Mouse (Mus musculus) C2C12 (cell line): ENCODE measurements at regions not wholly inside any gene's neighbourhood (a gene's known extent, or its start where the extent isn't known, plus 50 kb on each side); places are given as distances from the start of the nearest gene placed in this dataset.

Source experiments
- CEBPB ChIP-seq: IDR thresholded peaks from one replicate; pipeline ENCODE4 v1.6.1; 2011; ENCODE audit warnings: low read depth, mild to moderate bottlenecking, control low read depth, moderate library complexity
- CTCF ChIP-seq: IDR thresholded peaks from one replicate; pipeline ENCODE4 v1.5.1; 2011; ENCODE audit not compliant: control insufficient read depth, insufficient read depth, insufficient read length
- MAX ChIP-seq: IDR thresholded peaks from one replicate; pipeline ENCODE4 v1.6.1; 2011; ENCODE audit warnings: mild to moderate bottlenecking, control low read depth
- MYOD1 ChIP-seq: IDR thresholded peaks from one replicate; pipeline ENCODE4 v1.6.1; 2011; ENCODE audit warnings: low read depth; ENCODE audit not compliant: control insufficient read depth, insufficient read length
- MYOG ChIP-seq: IDR thresholded peaks from one replicate; pipeline ENCODE4 v1.6.1; 2011; ENCODE audit not compliant: control insufficient read depth, insufficient read length; ENCODE audit errors: extremely low read depth

DNA sequence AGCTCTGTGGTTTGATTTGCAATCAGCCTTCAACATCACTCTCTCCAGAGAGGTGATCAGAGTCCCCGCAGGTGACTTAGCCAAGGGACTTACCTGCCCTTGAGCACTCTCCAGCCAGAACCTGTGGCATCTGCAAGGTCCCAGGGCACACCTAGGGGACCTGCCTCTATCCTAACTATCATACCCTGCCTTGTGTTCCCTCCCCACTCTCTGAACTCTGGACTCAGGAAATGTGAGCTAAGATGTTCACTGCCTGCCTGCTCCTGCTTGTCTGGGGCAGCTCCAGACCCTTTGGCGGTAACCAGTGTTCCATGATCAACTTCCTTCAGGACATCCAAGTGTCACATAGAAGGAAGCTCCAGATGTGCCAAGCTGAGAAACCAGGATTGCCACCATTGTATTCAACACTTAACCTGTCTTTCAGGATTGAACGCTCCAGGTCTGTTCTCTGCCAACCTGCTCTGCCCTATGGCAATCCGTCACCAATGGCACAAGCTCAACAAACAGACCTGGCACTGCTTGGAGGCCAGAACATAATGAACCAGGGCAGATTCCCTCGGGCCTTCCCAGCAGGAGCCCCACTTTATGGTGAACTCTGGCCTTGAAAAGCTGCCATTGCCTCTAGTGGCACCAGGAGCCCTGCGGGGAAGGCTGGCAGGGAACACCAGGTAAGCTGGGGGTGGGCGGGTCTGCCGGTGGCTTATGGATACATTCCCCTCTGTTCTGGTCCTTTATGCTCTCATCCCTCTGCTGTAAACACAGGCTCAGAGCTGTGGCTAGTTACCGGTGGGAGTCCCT, 223.2 kb downstream of the Tle3 start:
- no peak for TF ChIP-seq CTCF
- TF ChIP-seq MYOD1 = no peak
- no peak for TF ChIP-seq MAX
- TF ChIP-seq CEBPB = no peak
- no peak for TF ChIP-seq MYOG
